Mouse (Mus musculus) bone marrow macrophage, adult 2 months (primary cell): Measurements from ENCODE around the gene Smim7.

Experiments
- CTCF ChIP-seq: IDR thresholded peaks from 2 replicates; pipeline ENCODE4 v1.5.1; 2012; ENCODE audit warnings: low read depth, mild to moderate bottlenecking, low read length, moderate library complexity
- POLR2A ChIP-seq: IDR thresholded peaks from 2 replicates; pipeline ENCODE4 v1.6.1; 2012; ENCODE audit warnings: mild to moderate bottlenecking, low read depth, low read length, borderline replicate concordance

DNA sequence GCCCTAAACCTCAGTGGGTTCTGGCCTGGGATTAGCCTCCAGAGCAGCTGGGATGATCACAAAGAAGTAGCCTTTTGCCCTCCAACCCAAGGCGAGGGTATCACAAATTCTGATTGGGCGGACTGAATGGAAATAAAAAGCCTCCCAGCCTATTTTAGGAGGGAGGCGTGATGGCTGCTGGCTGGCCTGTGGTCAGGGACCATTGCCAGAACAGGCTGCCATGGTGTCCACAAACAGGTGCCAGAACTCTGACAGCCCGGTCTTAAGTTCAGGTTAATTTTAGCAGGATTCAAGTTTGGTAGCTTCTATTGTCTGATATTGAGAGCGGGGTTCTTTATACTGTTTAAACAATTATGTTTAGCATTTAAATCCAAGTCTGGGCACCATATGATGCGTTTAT lies 16.9 kb upstream of the Smim7 start:
- TF ChIP-seq POLR2A (no peak), CTCF (no peak)
